Mouse (Mus musculus) MEL (cell line): ENCODE measurements at regions not wholly inside any gene's neighbourhood (a gene's known extent, or its start where the extent isn't known, plus 50 kb on each side); places are given as distances from the start of the nearest gene placed in this dataset.

Experiments used
- MYB ChIP-seq: IDR thresholded peaks from 2 replicates; pipeline ENCODE4 v1.6.1; 2011; ENCODE audit warnings: mild to moderate bottlenecking, low read depth, low read length, improper control_type of control experiment
- SMC3 ChIP-seq: IDR thresholded peaks from 2 replicates; pipeline ENCODE4 v1.6.1; 2011; ENCODE audit warnings: low read depth, low read length, improper control_type of control experiment
- TBP ChIP-seq: IDR thresholded peaks from 2 replicates; pipeline ENCODE4 v1.8.0; 2011; ENCODE audit warnings: low read depth, low read length, improper control_type of control experiment
- TCF12 ChIP-seq: IDR thresholded peaks from 2 replicates; pipeline ENCODE4 v1.6.1; 2014; ENCODE audit warnings: low read depth, mild to moderate bottlenecking, inconsistent platforms, low read length, improper control_type of control experiment, moderate library complexity
- UBTF ChIP-seq: IDR thresholded peaks from 2 replicates; pipeline ENCODE4 v1.6.1; 2012; ENCODE audit warnings: low read depth, mild to moderate bottlenecking, inconsistent platforms, low read length, improper control_type of control experiment, moderate library complexity, borderline replicate concordance; ENCODE audit not compliant: insufficient read depth

GRCm38 (mm10) chr10:24479148-24479547 lies 116.1 kb upstream of the Ccn2 start:
- TF ChIP-seq TBP (no peak), MYB (no peak), TCF12 (no peak), UBTF (no peak), SMC3 (no peak)
